Mouse (Mus musculus): ENCODE data around the gene Galnt6.

DNA sequence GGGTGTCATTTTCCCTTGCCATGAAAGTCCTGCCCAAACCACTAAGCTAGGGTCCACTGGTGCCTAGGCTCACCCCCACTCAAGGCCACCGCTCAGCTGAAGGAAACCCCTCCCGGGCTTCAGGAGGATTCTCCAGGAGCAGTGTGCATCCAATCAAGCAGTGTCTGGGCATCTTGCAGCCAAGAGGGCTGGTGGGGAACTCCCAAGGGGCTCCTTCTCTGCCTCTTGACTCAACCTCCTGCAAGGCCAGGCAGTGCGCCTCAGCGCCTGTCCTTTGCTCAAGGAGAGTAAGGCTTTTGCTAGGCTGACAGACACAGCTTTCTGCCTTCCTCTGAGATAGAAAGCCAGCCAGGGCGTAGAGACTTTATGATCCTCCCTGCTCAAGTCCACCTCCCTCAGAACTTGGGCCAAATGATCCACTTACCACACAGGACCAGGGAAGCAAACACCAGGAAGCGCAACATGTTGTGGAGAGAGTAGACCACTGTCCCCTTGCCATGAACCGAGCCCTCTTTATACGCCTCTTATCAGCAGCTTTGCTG, 41.7 kb downstream of the Galnt6 start, which contains the start of gene Cela1:
- TF ChIP-seq CTCF (IDR thresholded peaks at IDR 0.05; ENCODE audit: low read depth) (no peak), EP300 (IDR thresholded peaks at IDR 0.05; ENCODE audit: low read depth) (no peak)
